Mouse (Mus musculus) bone marrow, adult 2 months (tissue): ENCODE measurements around the gene Pitpnb. TPM values are rescaled to one million over a fixed set of nuclear protein-coding genes. Genes with fewer than 3 reads are reported as not detected.

Experiments used
- H3K27ac ChIP-seq: fragments of 200-500 bp; 2 replicates; pipeline ENCODE4 v1.5.1; 2012; ENCODE audit warnings: low read depth, mild to moderate bottlenecking, control low read depth, inconsistent platforms, low read length; ENCODE audit not compliant: control insufficient read depth, poor library complexity, insufficient read depth
- H3K4me1 ChIP-seq: fragments of 200-500 bp; 2 replicates; pipeline ENCODE4 v1.6.1; 2011; ENCODE audit warnings: low read length; ENCODE audit not compliant: control insufficient read depth, insufficient read depth
- H3K4me3 ChIP-seq: fragments of 200-500 bp; replicated peaks from 2 replicates; pipeline ENCODE3; 2011; ENCODE audit warnings: mild to moderate bottlenecking, low read depth, low read length, control low read depth; ENCODE audit not compliant: control insufficient read depth
- CTCF ChIP-seq: fragments of 200-500 bp; IDR thresholded peaks from 2 replicates; pipeline ENCODE4 v1.5.1; 2011; ENCODE audit warnings: low read length, control low read depth; ENCODE audit not compliant: control insufficient read depth, insufficient read depth
- POLR2A ChIP-seq: fragments of 200-500 bp; IDR thresholded peaks from 2 replicates; pipeline ENCODE4 v1.6.1; 2011; ENCODE audit warnings: low read depth, mild to moderate bottlenecking, control low read depth, low read length, borderline replicate concordance; ENCODE audit not compliant: control insufficient read depth
- WGBS: fragments of 180-500 bp; shearing (Covaris S2); methylation state at CpG from one replicate; pipeline ENCODE4 v1.1.7; 2018; 5-methylcytosine and 5-hydroxymethylcytosine counted together
- polyA plus RNA-seq: library from polyadenylated mRNA; stranded (reverse); fragments of >200 nt; gene quantifications from 2 replicates; pipeline ENCODE4 v1.2.4, GENCODE M21; 2011; ENCODE audit warnings: low replicate concordance; ENCODE audit not compliant: missing spikeins, insufficient read depth, insufficient read length

The Pitpnb gene
- polyA plus RNA-seq, 1 experiment, result 25.5 TPM

- 20% methylated on average over 7 of the region's 7 CpGs for WGBS
- H3K27ac ChIP-seq, result no peak overlapping the region
- no peak overlapping the region for H3K4me3 ChIP-seq
- no peaks in the 10 kb centered on the region for H3K4me1 ChIP-seq
- TF ChIP-seq POLR2A (no peak), CTCF (no peak)
Observed at GRCm38 (mm10) chr5:111301736-111302135, 28.8 kb upstream of the Pitpnb start.

- no peaks in the 10 kb centered on the region for H3K4me1 ChIP-seq
- WGBS, result 82% methylated on average over 3 of the region's 3 CpGs
- no peak overlapping the region for H3K27ac ChIP-seq
- TF ChIP-seq POLR2A (no peak), CTCF (no peak)
- no peak overlapping the region for H3K4me3 ChIP-seq
Observed at GRCm38 (mm10) chr5:111304730-111305129, 25.8 kb upstream of the Pitpnb start.

- no peak overlapping the region for H3K27ac ChIP-seq
- 59% methylated on average over 6 of the region's 6 CpGs for WGBS
- TF ChIP-seq CTCF, result no peak
- TF ChIP-seq POLR2A, result no peak
Observed at GRCm38 (mm10) chr5:111310185-111310584, 20.4 kb upstream of the Pitpnb start.

DNA sequence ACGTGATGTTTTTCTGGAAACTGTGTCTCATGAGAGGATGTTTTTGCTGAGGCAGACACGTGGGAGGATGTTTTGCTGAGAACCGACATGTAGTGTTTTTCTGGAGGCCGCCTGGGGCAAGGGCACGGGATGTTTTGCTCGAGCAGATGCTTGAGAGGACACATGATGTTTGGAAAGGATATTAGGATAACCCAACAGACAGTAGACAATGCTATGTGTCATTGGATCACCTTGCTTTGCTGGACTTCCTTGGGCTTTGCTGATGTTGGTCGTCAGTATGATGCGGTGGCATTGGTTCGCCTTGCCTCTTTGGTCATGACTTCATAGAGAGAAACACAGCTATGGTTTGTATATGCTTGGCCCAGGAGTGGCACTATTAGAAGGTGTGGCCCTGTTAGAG lies 16.7 kb upstream of the Pitpnb start:
- TF ChIP-seq CTCF (no peak), POLR2A (no peak)
- no peaks in the 10 kb centered on the region for H3K4me1 ChIP-seq
- H3K27ac ChIP-seq, result no peak overlapping the region
- 87% methylated on average over 9 of the region's 9 CpGs for WGBS
- H3K4me3 ChIP-seq, result no peak overlapping the region

More at GRCm38 (mm10) chr5:111310185-111310584, 20.4 kb upstream of the Pitpnb start:
- Histone ChIP-seq H3K4me1 (no peaks in the 10 kb centered on the region), H3K4me3 (no peak overlapping the region)

- 81% methylated on average over 6 of the region's 6 CpGs for WGBS
- no peaks in the 10 kb centered on the region for H3K4me1 ChIP-seq
- no peak overlapping the region for H3K4me3 ChIP-seq
- H3K27ac ChIP-seq, result no peak overlapping the region
- TF ChIP-seq POLR2A, result no peak
- no peak for TF ChIP-seq CTCF
Observed at GRCm38 (mm10) chr5:111315061-111315460, 15.5 kb upstream of the Pitpnb start.

GRCm38 (mm10) chr5:111317526-111317925 lies 13.0 kb upstream of the Pitpnb start:
- Histone ChIP-seq H3K27ac (no peak overlapping the region), H3K4me1 (no peaks in the 10 kb centered on the region), H3K4me3 (no peak overlapping the region)
- no peak for TF ChIP-seq CTCF
- no peak for TF ChIP-seq POLR2A
- WGBS, result 86% methylated on average over 3 of the region's 3 CpGs

GRCm38 (mm10) chr5:111318946-111319345 lies 11.6 kb upstream of the Pitpnb start:
- TF ChIP-seq CTCF, result no peak
- no peak for TF ChIP-seq POLR2A
- 83% methylated on average over 1 of the region's 1 CpGs for WGBS
- Histone ChIP-seq H3K4me3 (no peak overlapping the region), H3K27ac (no peak overlapping the region), H3K4me1 (no peaks in the 10 kb centered on the region)

GRCm38 (mm10) chr5:111325813-111326212 lies 4.8 kb upstream of the Pitpnb start:
- no peak for TF ChIP-seq CTCF
- TF ChIP-seq POLR2A, result no peak
- no peaks in the 10 kb centered on the region for H3K4me1 ChIP-seq
- no peak overlapping the region for H3K27ac ChIP-seq
- H3K4me3 ChIP-seq, result no peak overlapping the region
- 29% methylated on average over 1 of the region's 1 CpGs for WGBS

GRCm38 (mm10) chr5:111327420-111327819 lies 3.1 kb upstream of the Pitpnb start:
- no peak overlapping the region for H3K4me3 ChIP-seq
- 34% methylated on average over 7 of the region's 7 CpGs for WGBS
- TF ChIP-seq POLR2A (no peak), CTCF (no peak)
- peaks cover 2% of the 10 kb centered on the region for H3K4me1 ChIP-seq
- no peak overlapping the region for H3K27ac ChIP-seq
